ENCODE assay signal across 33 mouse cellular contexts in genomic region chr14:36114481-36114880, GRCm38 (mm10). TPM values are rescaled to one million over a fixed set of nuclear protein-coding genes. Genes with fewer than 3 reads are reported as not detected.
DNase-seq lines count a peak whose midpoint lies in the region; ATAC-seq and TF ChIP-seq lines count a peak whose summit lies in the region.
"Had no signal": no experiment of that assay in that cellular context is flagged by ENCODE, and none has a peak within 500 bp of the region (broad histone marks: within the 10 kb centered on the region; RNA-seq: fewer than 3 reads in every experiment).

No protein-coding gene starts in this region.

- H3K36me3 ChIP-seq in forebrain, embryonic 14.5 days (ENCODE audit: control insufficient read depth, insufficient read depth, low read length), result no peaks in the 10 kb centered on the region
- no peaks in the 10 kb centered on the region for H3K36me3 ChIP-seq in forebrain, embryonic 10.5 days (replicated peaks)
- H3K36me3 ChIP-seq in thymus, adult 2 months (ENCODE audit: control insufficient read depth, insufficient read depth, low read length), result no peaks in the 10 kb centered on the region
- H3K36me3 ChIP-seq: heart, embryonic 10.5 days; heart, embryonic 13.5 days had no signal

- TF ChIP-seq CTCF in thymus, adult 2 months (IDR thresholded peaks at IDR 0.05; ENCODE audit: borderline replicate concordance, control insufficient read depth, extremely low read depth, insufficient read depth, low read length, poor library complexity), result no peak

- H3K4me3 ChIP-seq in forebrain, embryonic 14.5 days (ENCODE audit: low read depth, low read length), result no peak overlapping the region
- no peak overlapping the region for H3K4me3 ChIP-seq in forebrain, embryonic 10.5 days
- no peak overlapping the region for H3K4me3 ChIP-seq in thymus, adult 2 months (ENCODE audit: control insufficient read depth, insufficient read depth, low read length)
- H3K4me3 ChIP-seq: forebrain, embryonic 13.5 days; heart, adult 2 months; heart, embryonic 10.5 days; heart, embryonic 13.5 days had no signal

- no peak overlapping the region for H3K4me2 ChIP-seq in forebrain, embryonic 14.5 days (ENCODE audit: low read length)
- H3K4me2 ChIP-seq: forebrain, embryonic 13.5 days; heart, embryonic 13.5 days; hindbrain, embryonic 14.5 days had no signal

- TF ChIP-seq POLR2A in thymus, adult 2 months (IDR thresholded peaks at IDR 0.05; ENCODE audit: control insufficient read depth, extremely low read depth, insufficient read depth, low read length, poor library complexity), result no peak

- H3K9ac ChIP-seq in forebrain, embryonic 14.5 days (ENCODE audit: low read length), result no peak overlapping the region
- H3K9ac ChIP-seq: forebrain, embryonic 13.5 days; heart, embryonic 13.5 days; hindbrain, embryonic 14.5 days had no signal

- no peak for ATAC-seq in forebrain, embryonic 14.5 days
- peak; percentile 88 for ATAC-seq in frontal cortex, adult (ENCODE audit: low TSS enrichment)
- no peak for ATAC-seq in activated CD4-positive, CD25-positive, alpha-beta regulatory T cell, adult 4 months
- ATAC-seq: forebrain, embryonic 13.5 days; hindbrain, postnatal 0 days; inflammation-experienced regulatory T-cells, adult 6 months; intestine, embryonic 16.5 days had no signal

- H3K27me3 ChIP-seq in forebrain, embryonic 14.5 days (replicated peaks; ENCODE audit: control insufficient read depth, insufficient read depth, low read length), result no peaks in the 10 kb centered on the region
- H3K27me3 ChIP-seq in forebrain, embryonic 10.5 days (ENCODE audit: poor library complexity, severe bottlenecking), result no peaks in the 10 kb centered on the region
- H3K27me3 ChIP-seq in thymus, adult 2 months (ENCODE audit: control insufficient read depth, insufficient read depth, low read length), result no peaks in the 10 kb centered on the region
- H3K27me3 ChIP-seq: forebrain, embryonic 13.5 days; heart, embryonic 13.5 days had no signal

- no peak overlapping the region for H3K27ac ChIP-seq in forebrain, embryonic 14.5 days (ENCODE audit: low read depth, low read length)
- no peak overlapping the region for H3K27ac ChIP-seq in forebrain, embryonic 10.5 days
- no peak overlapping the region for H3K27ac ChIP-seq in thymus, adult 2 months (ENCODE audit: control insufficient read depth, insufficient read depth, low read length)
- H3K27ac ChIP-seq: forebrain, embryonic 13.5 days; heart, adult 2 months; heart, embryonic 10.5 days; heart, embryonic 13.5 days; hindbrain, embryonic 14.5 days; hindbrain, postnatal 0 days had no signal

- H3K4me1 ChIP-seq in forebrain, embryonic 14.5 days (ENCODE audit: control insufficient read depth, insufficient read depth, low read length), result no peaks in the 10 kb centered on the region
- H3K4me1 ChIP-seq in forebrain, embryonic 10.5 days, result no peaks in the 10 kb centered on the region
- no peaks in the 10 kb centered on the region for H3K4me1 ChIP-seq in thymus, adult 2 months (replicated peaks; ENCODE audit: control insufficient read depth, insufficient read depth, low read length)
- H3K4me1 ChIP-seq: forebrain, embryonic 13.5 days; heart, embryonic 10.5 days had no signal

- intact Hi-C loops in left cerebral cortex, postnatal 4 days (cut with DNase I), result no loop called here

- peak; percentile 10 for DNase-seq in forebrain, embryonic 14.5 days (ENCODE audit: low spot score)
- no peak for DNase-seq in forebrain, embryonic 10.5 days (ENCODE audit: extremely low spot score, low spot score)
- DNase-seq in frontal cortex, postnatal 10 days (ENCODE audit: low spot score in 2 of 2), result no peak
- peak; percentile 2 to 5 for DNase-seq in left cerebral cortex, adult 9 months (ENCODE audit: low spot score in 2 of 2)
- no peak for DNase-seq in left cerebral cortex, postnatal 4 days
- no peak for DNase-seq in thymus, adult 2 months
- DNase-seq: adrenal gland, postnatal 10 days; adrenal gland, postnatal 36 days; cerebellum, adult 18-20 months; cerebellum, adult 9-10 months; cerebellum, postnatal 14 days; gastrocnemius, postnatal 25 days; heart, adult 2 months; heart, postnatal 14 days; heart, postnatal 4 days had no signal

- H3K9me3 ChIP-seq in forebrain, embryonic 14.5 days (replicated peaks; ENCODE audit: control insufficient read depth, low read length), result no peaks in the 10 kb centered on the region
- no peaks in the 10 kb centered on the region for H3K9me3 ChIP-seq in forebrain, embryonic 10.5 days
- H3K9me3 ChIP-seq: forebrain, embryonic 13.5 days; heart, embryonic 10.5 days; heart, embryonic 13.5 days had no signal

RNA-seq across cellular contexts. Expression of gene 4930474N05Rik, which starts 19.8 kb away (rescaled TPM):
- polyA plus RNA-seq in forebrain, embryonic 14.5 days (2014; fragmentation: Nextera tagmentation; extraction: Ambion mirVana), result not detected in 2 replicates
- not detected in 2 replicates for polyA plus RNA-seq in forebrain, embryonic 10.5 days (2016; fragmentation: Nextera tagmentation; extraction: Ambion mirVana)
- not detected for total RNA-seq in left cerebral cortex, postnatal 4 days (2021)
- not detected for polyA plus RNA-seq in activated CD4-positive, CD25-positive, alpha-beta regulatory T cell, adult 4 months (2017; shearing (Covaris generic))
- polyA plus RNA-seq in thymus, adult 2 months (2012; rRNA removed), result not detected in 2 replicates
- total RNA-seq: adrenal gland, adult 18-20 months; adrenal gland, postnatal 10 days; adrenal gland, postnatal 36 days; ES-E14; gastrocnemius, adult 8-10 months; gastrocnemius, postnatal 25 days; granulocyte monocyte progenitor cell, adult 5-6 weeks; heart, adult 2 months; heart, postnatal 14 days; heart, postnatal 4 days; hindbrain, postnatal 0 days had no signal
- polyA plus RNA-seq: embryonic facial prominence, embryonic 11.5 days; embryonic facial prominence, embryonic 14.5 days; forebrain, embryonic 13.5 days; frontal cortex, adult 2 months; heart, adult 2 months; heart, embryonic 10.5 days; heart, embryonic 13.5 days; heart, embryonic 16.5 days; hindbrain, embryonic 11.5 days; hindbrain, embryonic 14.5 days; hindbrain, postnatal 0 days; inflammation-experienced regulatory T-cells, adult 6 months; intestine, embryonic 16.5 days had no signal

Comparison
In these comparisons a context has a peak if more than half of its experiments do, and no peak if none do; other contexts are left out.
1. DNase-seq: peak in forebrain, embryonic 14.5 days (single experiment) and left cerebral cortex, adult 9 months (2 of 2); none in forebrain, embryonic 10.5 days (single experiment), frontal cortex, postnatal 10 days (0 of 2), left cerebral cortex, postnatal 4 days (single experiment) and thymus, adult 2 months (single experiment).